Mouse (Mus musculus): ENCODE data around the gene BC029722.

- no peak for TF ChIP-seq POLR2A (IDR thresholded peaks at IDR 0.05; ENCODE audit: control insufficient read depth, extremely low read depth, insufficient read depth, low read length, poor library complexity)
- no peak for TF ChIP-seq CTCF (IDR thresholded peaks at IDR 0.05; ENCODE audit: borderline replicate concordance, control insufficient read depth, extremely low read depth, insufficient read depth, low read length, poor library complexity)
Measured at GRCm38 (mm10) chr2:155779066-155779465, 40.2 kb downstream of the BC029722 start.

Measured in thymus, adult 2 months (tissue).